Mouse (Mus musculus) inflammation-experienced regulatory T-cells, adult 6 months (primary cell): ENCODE measurements at regions not wholly inside any gene's neighbourhood (a gene's known extent, or its start where the extent isn't known, plus 50 kb on each side); places are given as distances from the start of the nearest gene placed in this dataset.

Experiments used
- ATAC-seq: one replicate; pipeline ENCODE4 v1.8.0; 2017

DNA sequence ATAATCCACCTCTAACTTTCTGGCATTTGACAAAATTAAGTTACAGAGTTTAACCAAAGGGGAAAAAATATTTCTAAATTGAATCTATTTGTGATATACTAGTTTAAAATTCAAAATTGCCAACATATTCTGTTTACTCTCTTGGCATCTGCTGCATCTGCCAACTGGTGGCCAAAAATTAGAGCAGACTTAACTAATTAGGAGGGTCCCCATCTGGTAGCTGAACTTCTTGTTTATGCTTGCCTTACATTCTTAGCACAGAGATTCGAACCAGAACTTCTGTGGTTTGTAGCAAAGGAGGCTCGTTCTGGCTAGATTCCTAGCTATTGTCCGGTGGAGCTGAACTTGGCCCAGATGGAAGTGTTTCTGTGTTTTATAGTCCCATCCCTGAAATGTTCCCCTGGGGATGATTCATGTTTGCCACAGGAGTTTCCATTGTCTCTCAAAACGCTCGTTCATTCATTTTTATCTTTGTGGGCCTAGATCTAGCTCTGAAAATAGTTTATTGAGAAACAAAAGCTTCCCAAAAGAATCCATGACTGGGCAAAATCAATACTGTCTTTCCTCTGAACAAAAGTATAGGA is 3461.5 kb upstream of the Gm7489 start:
- no peak for ATAC-seq

GRCm38 (mm10) chr15:50449604-50450003 is 3435.1 kb upstream of the Gm7489 start:
- no peak for ATAC-seq

GRCm38 (mm10) chr15:50472626-50473025 is 3412.1 kb upstream of the Gm7489 start:
- ATAC-seq, result no peak

DNA sequence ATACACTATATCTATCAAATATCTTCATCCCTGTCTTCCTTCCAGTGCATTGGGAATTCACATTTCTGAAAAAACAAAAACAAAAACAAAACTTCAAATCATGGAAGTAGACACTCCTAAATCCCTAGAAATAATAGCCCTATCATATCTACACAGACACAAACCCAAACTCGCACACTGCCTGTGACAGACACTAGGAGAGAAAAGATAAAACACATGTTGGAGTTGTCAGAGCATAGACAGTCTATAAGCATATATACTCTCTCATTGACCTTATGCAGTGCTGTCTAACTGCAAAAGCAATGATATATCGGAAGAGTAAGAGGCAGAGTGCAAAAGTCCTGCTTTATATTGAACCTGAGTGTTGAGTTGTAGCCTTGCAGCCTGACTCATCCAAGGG is 3386.0 kb upstream of the Gm7489 start:
- ATAC-seq, result no peak

GRCm38 (mm10) chr15:50507999-50508624 is 3376.6 kb upstream of the Gm7489 start:
- no peak for ATAC-seq

- peak; percentile 17 for ATAC-seq
These were observed 3371.7 kb upstream of the Gm7489 start for GRCm38 (mm10) chr15:50513036-50513435.

DNA sequence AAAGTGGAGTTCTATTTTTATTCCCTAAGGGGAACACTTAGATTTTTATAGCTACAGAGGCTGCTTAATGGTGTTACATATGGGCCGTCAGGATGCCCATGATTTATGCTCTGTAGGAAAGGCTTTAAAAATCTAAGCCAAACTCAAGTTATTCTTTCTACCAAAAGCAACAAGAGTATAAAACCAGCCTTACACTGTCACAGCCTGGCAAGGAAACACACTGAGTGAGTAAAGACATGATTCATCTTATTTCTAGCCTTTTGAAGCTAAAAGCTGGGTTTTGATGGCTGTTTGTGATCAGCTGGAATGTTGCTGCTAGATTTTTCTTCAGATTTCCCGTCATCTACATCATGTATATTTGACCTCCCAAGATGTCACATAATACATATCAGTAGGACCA is 3359.9 kb upstream of the Gm7489 start:
- ATAC-seq, result no peak

- no peak for ATAC-seq
These were observed 3350.2 kb upstream of the Gm7489 start for GRCm38 (mm10) chr15:50534490-50534889.

DNA sequence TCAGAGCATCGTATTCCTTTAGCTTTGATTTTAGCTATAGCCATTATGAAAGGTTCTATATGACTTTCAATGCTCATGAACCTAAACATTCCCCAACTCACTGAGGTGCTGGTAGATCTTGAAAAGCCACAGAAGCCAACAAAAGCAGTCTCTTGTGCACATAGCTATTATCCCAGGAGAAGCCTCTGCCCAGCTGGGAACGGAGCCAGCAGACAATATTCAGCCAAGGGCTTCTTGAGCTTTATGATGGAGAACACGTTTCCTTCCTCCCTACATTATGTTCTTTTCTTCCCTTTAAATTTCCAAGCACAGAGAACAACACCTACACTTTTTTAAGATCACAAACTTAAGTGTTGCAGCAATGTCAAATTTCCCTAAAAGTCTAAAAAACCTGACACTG is 3321.1 kb upstream of the Gm7489 start:
- no peak for ATAC-seq

GRCm38 (mm10) chr15:50580811-50581210 is 3303.9 kb upstream of the Gm7489 start:
- ATAC-seq, result no peak

DNA sequence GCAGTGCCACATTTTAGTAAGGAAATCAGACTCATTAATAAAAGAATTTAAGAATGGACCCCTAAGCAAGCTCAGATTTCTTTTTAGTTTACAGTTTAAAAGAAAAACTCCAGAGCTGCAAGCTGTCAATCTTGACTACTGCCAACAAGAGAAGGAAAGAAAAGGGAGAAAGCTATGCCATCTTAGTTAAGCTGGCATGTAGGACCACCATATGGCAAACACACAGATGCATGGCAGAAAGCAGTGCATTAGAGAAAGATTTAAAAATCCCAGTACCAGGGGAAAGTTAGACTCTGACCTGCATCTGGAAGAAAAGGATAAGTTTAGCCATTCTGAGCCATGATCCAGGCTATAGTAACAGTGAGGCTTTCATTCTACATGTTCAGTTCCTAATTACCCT is 3300.8 kb upstream of the Gm7489 start:
- ATAC-seq, result no peak

GRCm38 (mm10) chr15:50585496-50585895 is 3299.2 kb upstream of the Gm7489 start:
- no peak for ATAC-seq
